Mouse (Mus musculus) heart, postnatal 4 days (tissue): ENCODE measurements at regions not wholly inside any gene's neighbourhood (a gene's known extent, or its start where the extent isn't known, plus 50 kb on each side); places are given as distances from the start of the nearest gene placed in this dataset.
A peak's percentile ranks its signal among the peaks of the same experiment; 100 is the strongest.

Experiments used
- DNase-seq: peaks from one replicate; pipeline ENCODE4 v3.0.0; 2021

DNA sequence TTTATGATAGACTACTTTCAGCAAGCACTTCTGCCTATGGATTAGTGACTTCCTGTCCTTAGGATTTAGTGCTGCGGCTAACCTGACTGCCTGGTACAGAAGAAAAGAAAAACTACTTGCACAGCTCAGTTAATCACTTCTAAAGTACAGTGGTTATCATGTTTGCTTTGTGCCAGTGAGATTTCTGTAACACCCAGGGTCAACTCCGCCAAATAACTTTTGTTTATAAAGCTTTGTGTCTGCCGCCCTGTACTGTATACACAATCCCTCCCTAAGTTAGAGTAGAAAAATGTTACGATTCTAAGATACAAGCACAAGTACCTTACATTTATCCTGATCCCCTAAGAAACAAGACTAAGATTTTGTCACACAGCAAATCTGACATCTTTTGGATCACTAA, 120.1 kb upstream of the Ift57 start:
- no peak for DNase-seq

- no peak for DNase-seq
Measured at GRCm38 (mm10) chr16:49580708-49581107, 118.3 kb upstream of the Ift57 start.

DNA sequence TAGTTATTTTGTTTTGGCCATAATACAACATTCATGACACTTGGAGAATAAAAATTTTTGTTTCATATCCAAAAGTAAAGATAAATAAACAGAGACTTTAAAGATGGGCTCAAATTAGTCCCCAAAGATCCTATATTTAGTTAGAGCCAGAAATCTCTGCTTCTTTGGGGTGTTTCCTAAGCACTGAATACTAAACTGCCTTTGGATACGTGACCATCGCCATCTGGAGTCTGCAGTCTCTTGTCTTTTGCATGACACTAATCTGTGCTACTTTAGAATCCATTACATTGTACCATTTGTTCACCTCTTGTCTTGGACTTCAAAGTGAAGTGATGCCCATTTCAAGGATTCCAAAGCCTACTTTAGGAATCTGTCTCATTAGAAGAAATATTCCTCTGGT, 92.5 kb upstream of the Ift57 start:
- no peak for DNase-seq

GRCm38 (mm10) chr16:49614801-49615200, 84.2 kb upstream of the Ift57 start:
- no peak for DNase-seq

- peak; percentile 3 for DNase-seq
Measured at GRCm38 (mm10) chr16:49615342-49616020, 83.6 kb upstream of the Ift57 start.

GRCm38 (mm10) chr16:49616263-49616872, 82.7 kb upstream of the Ift57 start:
- peak; percentile 19 for DNase-seq

DNA sequence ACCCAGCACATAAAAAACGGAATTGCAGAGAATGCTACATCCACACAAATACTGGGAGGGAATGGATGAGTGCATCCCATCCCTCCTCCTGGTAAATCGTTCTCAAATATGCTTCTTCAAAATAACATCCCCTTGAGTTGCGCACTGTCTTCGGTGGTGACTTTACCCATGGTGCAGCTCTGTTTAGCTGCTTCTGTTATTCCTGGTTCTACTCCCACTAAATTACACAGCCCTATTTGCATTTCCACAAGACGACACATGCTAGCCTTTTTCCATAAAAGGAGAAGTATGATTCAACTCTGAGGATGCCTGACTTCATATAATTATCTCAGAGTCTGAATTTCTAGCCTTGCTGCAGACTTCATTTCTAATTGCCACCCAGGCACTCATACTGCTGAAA, 65.5 kb upstream of the Ift57 start:
- no peak for DNase-seq

- DNase-seq = no peak
Measured at GRCm38 (mm10) chr16:49635506-49635905, 63.5 kb upstream of the Ift57 start.

GRCm38 (mm10) chr16:49636467-49636866, 62.6 kb upstream of the Ift57 start:
- DNase-seq = no peak

DNA sequence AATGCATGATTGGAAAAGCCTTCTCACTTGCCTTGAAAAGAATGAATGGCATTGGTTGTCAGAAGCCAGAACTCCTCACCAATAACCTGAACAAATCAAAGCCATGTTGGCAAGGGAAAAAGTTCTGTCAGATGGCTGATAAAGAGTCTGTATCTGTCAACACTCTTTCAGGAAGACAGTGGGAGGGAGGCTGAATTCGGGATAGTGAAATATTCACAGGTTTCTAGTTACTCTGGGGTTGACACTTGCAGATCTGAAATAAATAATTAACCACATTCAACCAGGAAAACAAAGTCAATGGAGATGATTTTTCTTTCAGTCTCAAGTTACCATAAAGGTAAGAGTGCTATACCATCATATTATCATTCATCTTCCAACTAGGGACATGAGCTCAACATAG, 56.3 kb upstream of the Ift57 start:
- DNase-seq = no peak

- DNase-seq = no peak
Measured at GRCm38 (mm10) chr16:49644416-49644815, 54.6 kb upstream of the Ift57 start.

- DNase-seq = no peak
Measured at GRCm38 (mm10) chr16:49646479-49646878, 52.6 kb upstream of the Ift57 start.
